Mouse (Mus musculus): ENCODE results near the gene Acsl6. TPM values are rescaled to one million over a fixed set of nuclear protein-coding genes. Genes with fewer than 3 reads are reported as not detected.
"Not testable (repeated sequence)": the region's sequence is repeated elsewhere in the genome, so short reads cannot be mapped to it uniquely, and the experiment has no call there.

Gene Acsl6
- total RNA-seq, 4 experiments from 2014 or later, result 180 to 215 (median 192) TPM

GRCm38 (mm10) chr11:54372553-54372952 is 69.0 kb downstream of the Acsl6 start:
- no peak for DNase-seq (ENCODE audit: low spot score in 2 of 2)

GRCm38 (mm10) chr11:54390386-54390785 is 86.8 kb downstream of the Acsl6 start:
- DNase-seq (ENCODE audit: low spot score in 2 of 2), result no peak

GRCm38 (mm10) chr11:54391326-54391725 is 87.7 kb downstream of the Acsl6 start:
- no peak for DNase-seq (ENCODE audit: low spot score in 2 of 2)

GRCm38 (mm10) chr11:54396686-54397085 is 93.1 kb downstream of the Acsl6 start:
- DNase-seq (ENCODE audit: low spot score in 2 of 2), result no peak

- no peak for DNase-seq (ENCODE audit: low spot score in 2 of 2)
These were observed 94.5 kb downstream of the Acsl6 start for GRCm38 (mm10) chr11:54398058-54398457.

GRCm38 (mm10) chr11:54400803-54401202 is 97.2 kb downstream of the Acsl6 start:
- not testable (repeated sequence) for DNase-seq (ENCODE audit: low spot score in 2 of 2)

- no peak for DNase-seq (ENCODE audit: low spot score in 2 of 2)
These were observed 101.3 kb downstream of the Acsl6 start for GRCm38 (mm10) chr11:54404885-54405284.

- DNase-seq (ENCODE audit: low spot score in 2 of 2), result no peak
These were observed 103.4 kb downstream of the Acsl6 start for GRCm38 (mm10) chr11:54406930-54407546.

GRCm38 (mm10) chr11:54410612-54411011 is 107.0 kb downstream of the Acsl6 start:
- no peak for DNase-seq (ENCODE audit: low spot score in 2 of 2)

GRCm38 (mm10) chr11:54413017-54413416 is 109.4 kb downstream of the Acsl6 start:
- DNase-seq (ENCODE audit: low spot score in 2 of 2), result no peak

Other genes with a start within 250 kb of the Acsl6 start
- gene Pdlim4, start 234.8 kb upstream of the Acsl6 start, total RNA-seq (2022), result 10 to 100 TPM; 16.4 to 25.2 (median 21.2) TPM
- gene P4ha2, start 203.7 kb upstream of the Acsl6 start, total RNA-seq (2022), result 10 to 100 TPM; 24.3 to 30.8 (median 26.7) TPM
- not detected for gene Csf2, start 54.1 kb upstream of the Acsl6 start, total RNA-seq (2022)
- gene Il3, start 36.5 kb upstream of the Acsl6 start, total RNA-seq (2022), result not detected
- not detected for gene Meikin, start 66.9 kb downstream of the Acsl6 start, total RNA-seq (2022)
- 10 to 100 TPM; 35.4 to 40.2 (median 38.2) TPM for gene Fnip1, start 134.4 kb downstream of the Acsl6 start, total RNA-seq (2022)
- gene Rapgef6, start 219.0 kb downstream of the Acsl6 start, total RNA-seq (2022), result 10 to 100 TPM; 39.3 to 51.0 (median 45.2) TPM